Mouse (Mus musculus) C2C12 (cell line): ENCODE measurements around the gene Atxn2.

Experiments
- CTCF ChIP-seq: IDR thresholded peaks from one replicate; pipeline ENCODE4 v1.5.1; 2011; ENCODE audit not compliant: control insufficient read depth, insufficient read depth, insufficient read length
- MAX ChIP-seq: IDR thresholded peaks from one replicate; pipeline ENCODE4 v1.6.1; 2011; ENCODE audit warnings: mild to moderate bottlenecking, control low read depth
- USF1 ChIP-seq: IDR thresholded peaks from one replicate; pipeline ENCODE4 v1.6.1; 2011; ENCODE audit warnings: low read depth, mild to moderate bottlenecking, control low read depth, moderate library complexity

DNA sequence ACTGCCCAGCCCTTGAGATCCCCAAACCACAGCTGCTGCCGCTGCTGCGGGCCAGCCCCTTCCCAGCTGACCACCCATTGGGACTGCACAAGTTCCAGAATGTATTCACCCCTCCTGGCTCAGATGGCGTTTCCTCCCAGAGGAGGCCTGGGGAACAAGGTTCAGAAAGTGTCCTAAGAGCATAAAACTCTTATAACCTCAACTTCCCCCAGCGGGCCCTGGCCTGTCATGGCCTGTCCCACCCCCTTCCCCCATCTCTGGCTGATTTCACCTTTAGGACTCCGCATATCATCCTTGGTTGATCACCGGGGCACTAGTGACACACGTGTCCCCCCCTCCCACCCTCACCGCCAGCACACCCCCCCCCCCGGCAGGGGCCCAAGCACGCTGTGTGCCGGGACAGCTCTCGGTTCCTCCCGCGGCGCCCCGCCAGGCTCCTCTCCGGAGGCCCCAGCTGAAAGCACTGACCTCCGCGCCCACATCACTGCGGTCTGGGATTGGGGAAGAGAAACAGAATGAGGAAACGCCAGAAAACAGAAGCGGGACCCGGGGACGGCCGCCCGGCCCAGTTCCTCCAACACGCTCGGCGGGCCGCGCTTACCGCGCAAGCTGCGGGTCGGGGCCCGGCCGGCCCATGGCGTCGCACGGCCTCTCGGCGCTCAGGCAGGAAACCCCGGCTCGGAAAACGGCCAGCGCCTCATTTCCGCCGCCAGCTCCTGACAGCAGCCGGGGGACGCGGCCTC lies 125.0 kb downstream of the Atxn2 start:
- no peak for TF ChIP-seq CTCF
- TF ChIP-seq MAX = no peak
- TF ChIP-seq USF1 = no peak
